Mouse (Mus musculus) kidney, embryonic 15.5 days (tissue): Measurements from ENCODE around the gene Capza1. TPM values are rescaled to one million over a fixed set of nuclear protein-coding genes. Genes with fewer than 3 reads are reported as not detected.
"Not testable (repeated sequence)": the region's sequence is repeated elsewhere in the genome, so short reads cannot be mapped to it uniquely, and the experiment has no call there.

Source experiments
- ATAC-seq: fragments of 200-750 bp; cut with Nextera tagmentation; replicated peaks from 2 replicates; pipeline ENCODE4 v1.8.0; 2017; ENCODE audit warnings: moderate TSS enrichment; ENCODE audit not compliant: low FRiP score
- H3K27ac ChIP-seq: fragments of 300-500 bp; sonication (generic); 2 replicates; pipeline ENCODE4 v1.5.1; 2015; ENCODE audit warnings: mild to moderate bottlenecking, inconsistent platforms
- H3K27me3 ChIP-seq: fragments of 300-500 bp; sonication (generic); 2 replicates; pipeline ENCODE4 v1.6.1; 2015; ENCODE audit warnings: inconsistent platforms
- H3K36me3 ChIP-seq: fragments of 300-500 bp; sonication (generic); 2 replicates; pipeline ENCODE4 v1.6.1; 2015; ENCODE audit warnings: inconsistent platforms
- H3K4me1 ChIP-seq: fragments of 300-500 bp; sonication (generic); 2 replicates; pipeline ENCODE4 v1.6.1; 2015; ENCODE audit warnings: inconsistent platforms
- H3K4me2 ChIP-seq: fragments of 300-500 bp; sonication (generic); 2 replicates; pipeline ENCODE4 v1.6.1; 2015; ENCODE audit warnings: moderate library complexity, mild to moderate bottlenecking, inconsistent platforms
- H3K4me3 ChIP-seq: fragments of 300-500 bp; sonication (generic); replicated peaks from 2 replicates; pipeline ENCODE4 v1.5.1; 2015; ENCODE audit warnings: mild to moderate bottlenecking, inconsistent platforms
- H3K9ac ChIP-seq: fragments of 300-500 bp; sonication (generic); 2 replicates; pipeline ENCODE4 v1.6.1; 2015; ENCODE audit warnings: mild to moderate bottlenecking, inconsistent platforms
- H3K9me3 ChIP-seq: fragments of 300-500 bp; sonication (generic); replicated peaks from 2 replicates; pipeline ENCODE4 v1.6.1; 2016; ENCODE audit warnings: inconsistent platforms
- WGBS: fragments of 180-500 bp; shearing (Covaris S2); methylation state at CpG from one replicate; pipeline ENCODE4 v1.1.7; 2015; ENCODE audit warnings: mixed read lengths; 5-methylcytosine and 5-hydroxymethylcytosine counted together
- polyA plus RNA-seq: library from polyadenylated mRNA; unstranded; fragments of >200 nt; fragmentation: Nextera tagmentation; extraction: Ambion mirVana; gene quantifications from 2 replicates; pipeline ENCODE4 v1.2.1, GENCODE M21; 2015

The Capza1 gene
- 180 and 190 TPM in 2 replicates for polyA plus RNA-seq

DNA sequence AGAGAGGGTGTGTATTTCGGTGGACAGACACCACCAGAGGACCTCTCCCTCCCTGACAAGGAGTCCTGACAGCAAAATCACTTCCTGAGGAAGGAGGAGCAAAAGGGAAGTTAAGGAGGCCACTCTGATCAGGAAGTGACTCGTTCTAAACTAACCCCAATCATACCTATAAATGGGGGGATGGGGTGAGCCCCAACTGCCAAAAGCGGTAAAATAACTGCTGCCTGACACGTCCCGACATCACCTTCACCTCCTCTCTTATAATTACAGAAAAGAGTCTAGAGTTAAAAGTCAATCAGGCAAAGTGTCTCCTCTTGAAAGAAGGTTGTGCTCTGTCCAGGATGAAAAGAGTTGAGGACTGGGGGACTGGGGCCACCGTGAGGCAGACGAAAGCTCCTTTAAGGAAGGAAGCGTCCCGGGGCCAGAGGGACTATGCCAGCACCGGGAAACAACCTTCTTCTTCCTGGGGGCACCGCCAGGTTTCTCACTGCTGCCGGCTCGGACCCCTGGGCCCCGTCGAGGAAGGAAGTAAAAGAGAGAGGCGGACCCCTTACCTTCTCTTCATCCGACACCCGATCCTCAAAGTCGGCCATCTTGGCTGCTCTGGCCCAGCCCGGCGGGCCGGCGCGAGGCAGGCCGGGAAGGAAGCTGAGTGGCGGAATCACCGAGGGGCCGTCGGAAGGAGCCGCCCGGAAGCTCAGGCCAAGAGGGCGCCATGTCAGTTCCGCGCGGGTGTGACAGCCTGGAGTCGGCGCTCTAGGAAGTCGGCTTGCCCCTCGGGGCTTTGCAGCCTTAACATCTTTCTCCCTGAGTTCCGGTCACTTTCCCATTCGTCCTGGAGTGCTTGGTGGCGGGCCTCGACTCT is at the start of gene Capza1, which contains the start of gene St7l:
Gene Capza1, minus strand, starts transcription at position 720 of the 865 bp plus-strand sequence.
Gene St7l, plus strand, starts transcription at position 220 of the 865 bp plus-strand sequence.
- H3K4me1 ChIP-seq, result peaks cover 34% of the 10 kb centered on the region
- peaks cover 10% of the 10 kb centered on the region for H3K36me3 ChIP-seq
- H3K27ac ChIP-seq, result peak within 1 kb of the TSS; percentile 99
- peak within 1 kb of the TSS; percentile 93 for H3K9ac ChIP-seq
- H3K27me3 ChIP-seq, result no peaks in the 10 kb centered on the region
- peak within 1 kb of the TSS; percentile 74 for H3K4me2 ChIP-seq
- H3K4me3 ChIP-seq, result peak within 1 kb of the TSS; percentile 89
- H3K9me3 ChIP-seq, result no peaks in the 10 kb centered on the region
- WGBS, result under 1% methylated on average over 43 of the region's 43 CpGs
- peak; percentile 98 for ATAC-seq

GRCm38 (mm10) chr3:104909195-104909594 is 44.9 kb upstream of the Capza1 start:
- no peak overlapping the region for H3K4me2 ChIP-seq
- H3K27me3 ChIP-seq, result no peaks in the 10 kb centered on the region
- H3K27ac ChIP-seq, result no peak overlapping the region
- H3K4me1 ChIP-seq, result 0 out of 2 replicates have a peak, but pooled peaks cover 3% of the 10 kb centered on the region
- no peak for ATAC-seq
- WGBS, result 94% methylated on average over 6 of the region's 6 CpGs
- no peak overlapping the region for H3K9ac ChIP-seq
- peaks cover 51% of the 10 kb centered on the region for H3K36me3 ChIP-seq
- no peak overlapping the region for H3K4me3 ChIP-seq
- no peaks in the 10 kb centered on the region for H3K9me3 ChIP-seq

DNA sequence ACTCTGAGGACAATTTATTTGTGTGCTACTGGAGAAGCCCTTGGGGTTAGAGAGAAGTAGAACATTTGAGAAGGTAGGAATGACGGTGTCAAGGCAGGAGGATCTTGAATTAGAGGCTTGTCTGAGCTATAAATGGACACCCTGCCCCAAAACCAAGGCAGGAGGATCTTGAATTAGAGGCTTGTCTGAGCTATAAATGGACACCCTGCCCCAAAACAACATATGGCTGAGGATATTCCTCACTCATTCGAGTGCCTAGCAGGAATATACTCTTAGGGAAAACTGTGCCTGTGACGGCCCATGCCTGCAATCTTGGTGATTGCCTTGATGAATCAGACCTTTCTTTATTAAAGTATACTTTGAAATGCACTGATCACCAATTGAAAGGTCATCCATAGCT is 41.7 kb upstream of the Capza1 start:
- WGBS, result 77% methylated on average over 3 of the region's 3 CpGs
- no peak overlapping the region for H3K4me2 ChIP-seq
- H3K27me3 ChIP-seq, result no peaks in the 10 kb centered on the region
- ATAC-seq, result no peak
- H3K4me3 ChIP-seq, result no peak overlapping the region
- no peak overlapping the region for H3K9ac ChIP-seq
- 0 out of 2 replicates have a peak, but pooled peaks cover 3% of the 10 kb centered on the region for H3K4me1 ChIP-seq
- H3K27ac ChIP-seq, result no peak overlapping the region
- no peaks in the 10 kb centered on the region for H3K9me3 ChIP-seq
- peaks cover 52% of the 10 kb centered on the region for H3K36me3 ChIP-seq

DNA sequence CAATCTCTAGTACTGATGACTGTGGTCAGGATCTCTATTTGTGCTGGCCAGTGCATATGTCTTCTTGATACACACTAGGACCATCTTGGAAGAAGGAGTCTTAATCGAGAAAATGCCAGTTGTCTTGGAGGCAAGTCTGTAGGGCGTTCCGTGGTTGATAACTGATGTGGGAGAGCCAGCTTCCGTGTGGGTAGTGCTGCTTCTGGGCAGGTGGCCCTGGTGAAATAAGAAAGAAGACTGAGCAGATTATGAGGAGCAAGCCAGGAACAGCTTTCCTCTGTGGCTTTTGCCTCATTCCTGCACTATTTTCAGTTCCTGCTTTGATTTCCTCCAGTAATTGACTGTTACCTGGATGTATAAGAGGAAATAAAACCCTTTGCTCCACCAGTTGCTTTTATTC is 41.1 kb upstream of the Capza1 start:
- peaks cover 48% of the 10 kb centered on the region for H3K36me3 ChIP-seq
- 0 out of 2 replicates have a peak, but pooled peaks cover 3% of the 10 kb centered on the region for H3K4me1 ChIP-seq
- no peaks in the 10 kb centered on the region for H3K9me3 ChIP-seq
- no peak overlapping the region for H3K4me3 ChIP-seq
- no peak for ATAC-seq
- no peak overlapping the region for H3K27ac ChIP-seq
- 91% methylated on average over 4 of the region's 4 CpGs for WGBS
- no peak overlapping the region for H3K9ac ChIP-seq
- no peaks in the 10 kb centered on the region for H3K27me3 ChIP-seq
- H3K4me2 ChIP-seq, result no peak overlapping the region

DNA sequence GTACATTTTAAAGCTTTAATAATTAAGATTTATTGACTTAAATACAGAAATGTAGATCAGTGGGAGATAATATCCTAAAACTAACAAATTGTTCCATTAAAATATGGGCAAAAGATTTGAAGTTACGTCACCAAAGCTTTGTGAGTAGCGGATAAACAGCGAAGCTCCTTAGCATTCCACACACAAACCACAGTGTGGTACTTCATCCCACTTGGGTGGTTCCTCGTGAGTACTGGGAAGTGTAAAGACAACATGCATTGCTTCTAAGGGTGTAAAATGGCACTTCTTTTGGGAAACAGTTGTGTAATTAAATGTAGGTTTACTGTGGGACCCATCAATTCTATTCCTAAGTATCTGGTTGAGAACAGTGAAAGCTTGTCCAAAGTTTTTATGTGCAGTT is 36.8 kb upstream of the Capza1 start:
- Histone ChIP-seq H3K4me3 (no peak overlapping the region), H3K9ac (no peak overlapping the region), H3K36me3 (peaks cover 56% of the 10 kb centered on the region), H3K4me1 (no peaks in the 10 kb centered on the region), H3K9me3 (no peaks in the 10 kb centered on the region), H3K27me3 (no peaks in the 10 kb centered on the region), H3K27ac (no peak overlapping the region), H3K4me2 (no peak overlapping the region)
- ATAC-seq, result no peak
- WGBS, result 86% methylated on average over 4 of the region's 4 CpGs

GRCm38 (mm10) chr3:104896141-104896540 is 31.8 kb upstream of the Capza1 start:
- no peak overlapping the region for H3K4me2 ChIP-seq
- H3K4me3 ChIP-seq, result no peak overlapping the region
- H3K9ac ChIP-seq, result no peak overlapping the region
- H3K4me1 ChIP-seq, result no peaks in the 10 kb centered on the region
- H3K36me3 ChIP-seq, result peaks cover 65% of the 10 kb centered on the region
- no peak overlapping the region for H3K27ac ChIP-seq
- no peaks in the 10 kb centered on the region for H3K9me3 ChIP-seq
- no peak for ATAC-seq
- whole genome bisulfite sequencing, result 76% methylated on average over 3 of the region's 3 CpGs
- no peaks in the 10 kb centered on the region for H3K27me3 ChIP-seq

DNA sequence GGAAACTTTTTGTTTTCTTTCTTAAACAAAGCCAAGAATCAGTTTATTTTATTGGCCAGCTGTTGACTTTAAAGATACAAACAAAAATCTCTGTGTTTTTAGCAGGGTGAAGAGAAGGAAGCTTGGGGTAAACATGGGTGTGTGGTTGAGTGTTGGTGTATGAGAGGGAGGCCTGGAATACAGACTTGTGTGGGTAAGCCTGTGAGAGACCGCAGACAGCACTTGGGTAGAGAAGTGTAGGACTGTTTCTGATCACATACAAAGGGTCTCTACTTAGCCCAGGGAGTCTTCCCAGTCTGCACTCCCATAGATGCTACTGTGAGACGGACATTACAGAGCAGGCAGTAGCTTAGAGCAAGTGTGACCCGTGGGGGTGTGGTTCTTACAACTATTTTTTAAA is 24.3 kb upstream of the Capza1 start:
- Histone ChIP-seq H3K4me2 (no peak overlapping the region), H3K4me1 (0 out of 2 replicates have a peak, but pooled peaks cover 3% of the 10 kb centered on the region), H3K9ac (no peak overlapping the region), H3K36me3 (peaks cover 67% of the 10 kb centered on the region), H3K9me3 (no peaks in the 10 kb centered on the region), H3K27me3 (no peaks in the 10 kb centered on the region), H3K4me3 (no peak overlapping the region), H3K27ac (no peak overlapping the region)
- 91% methylated on average over 3 of the region's 3 CpGs for WGBS
- no peak for ATAC-seq

DNA sequence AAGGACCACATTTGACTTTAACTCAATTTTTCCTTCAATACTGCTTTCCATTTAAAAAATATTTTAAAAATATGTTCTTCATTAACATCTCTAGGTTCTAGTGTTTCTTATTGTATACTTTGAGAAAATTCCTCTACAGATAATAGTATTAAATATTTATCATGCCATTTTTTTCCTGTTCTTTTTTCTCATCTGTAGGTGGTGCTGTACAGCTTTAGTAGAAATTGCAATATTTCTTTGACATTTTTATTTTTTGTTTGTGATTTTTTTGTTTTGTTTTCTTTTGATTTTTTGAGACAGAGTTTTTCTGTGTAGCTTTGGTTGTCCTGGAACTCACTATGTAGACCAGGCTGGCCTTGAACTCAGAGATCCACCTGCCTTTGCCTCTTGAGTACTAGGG is 5.3 kb upstream of the Capza1 start:
- H3K4me1 ChIP-seq, result peaks cover 9% of the 10 kb centered on the region
- H3K27me3 ChIP-seq, result no peaks in the 10 kb centered on the region
- no peak overlapping the region for H3K4me2 ChIP-seq
- H3K4me3 ChIP-seq, result no peak overlapping the region
- H3K9ac ChIP-seq, result no peak overlapping the region
- no peak overlapping the region for H3K27ac ChIP-seq
- ATAC-seq, result no peak
- peaks cover 60% of the 10 kb centered on the region for H3K36me3 ChIP-seq
- H3K9me3 ChIP-seq, result no peaks in the 10 kb centered on the region

DNA sequence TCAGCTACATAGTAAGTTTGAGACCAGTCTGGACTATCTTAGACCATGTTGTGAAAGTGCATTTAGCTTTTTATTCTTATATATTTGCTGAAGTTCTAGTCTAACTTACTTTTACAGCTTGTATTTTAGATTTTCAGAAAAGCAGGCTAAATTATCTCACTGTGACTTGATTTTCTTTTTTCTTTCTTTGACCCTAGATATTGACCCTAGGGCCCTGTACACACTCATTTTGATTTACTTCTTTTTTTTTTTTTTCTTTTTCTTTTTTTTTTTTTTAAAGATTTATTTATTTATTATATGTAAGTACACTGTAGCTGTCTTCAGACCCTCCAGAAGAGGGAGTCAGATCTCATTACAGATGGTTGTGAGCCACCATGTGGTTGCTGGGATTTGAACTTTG is 2.4 kb upstream of the Capza1 start:
- ATAC-seq, H3K9me3 ChIP-seq, H3K9ac ChIP-seq, H3K27ac ChIP-seq, H3K27me3 ChIP-seq: not testable (repeated sequence)
- H3K4me3 ChIP-seq, result peak overlapping the region; percentile 89; the same call in 1 of the 2 replicates
- H3K4me1 ChIP-seq, result peaks cover 26% of the 10 kb centered on the region
- H3K36me3 ChIP-seq, result peaks cover 31% of the 10 kb centered on the region
- H3K4me2 ChIP-seq, result peak overlapping the region; percentile 74; the same call in 1 of the 2 replicates

DNA sequence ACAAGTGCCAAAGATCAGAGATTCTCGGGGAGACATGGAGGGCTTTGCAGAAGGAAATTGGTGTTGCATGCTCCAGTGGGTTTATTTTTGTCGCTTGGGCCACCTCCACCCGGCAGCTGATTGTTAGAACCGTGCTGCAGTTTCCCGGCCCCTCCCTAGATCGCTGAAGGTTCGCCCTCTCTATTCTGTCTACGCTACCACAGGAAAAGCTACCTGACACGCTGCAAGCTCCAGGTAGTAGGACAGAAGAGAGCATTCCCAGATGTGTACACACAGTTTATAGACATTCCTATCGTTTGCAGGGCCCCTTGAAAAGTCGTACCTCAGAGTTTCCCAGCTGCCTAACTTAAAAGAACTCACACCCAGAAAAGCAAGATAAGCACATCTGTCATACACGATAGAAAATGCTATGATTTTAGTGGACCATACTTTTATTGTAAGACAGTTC is 1.1 kb upstream of the Capza1 start:
- WGBS, result 1% methylated on average over 12 of the region's 12 CpGs
- H3K27me3 ChIP-seq, result no peaks in the 10 kb centered on the region
- H3K27ac ChIP-seq, result peak overlapping the region; percentile 99
- peak overlapping the region; percentile 93 for H3K9ac ChIP-seq
- peak overlapping the region; percentile 89 for H3K4me3 ChIP-seq
- peaks cover 34% of the 10 kb centered on the region for H3K4me1 ChIP-seq
- peak; percentile 7; the same call in 1 of the 2 replicates for ATAC-seq
- no peaks in the 10 kb centered on the region for H3K9me3 ChIP-seq
- H3K36me3 ChIP-seq, result peaks cover 18% of the 10 kb centered on the region
- H3K4me2 ChIP-seq, result peak overlapping the region; percentile 74

DNA sequence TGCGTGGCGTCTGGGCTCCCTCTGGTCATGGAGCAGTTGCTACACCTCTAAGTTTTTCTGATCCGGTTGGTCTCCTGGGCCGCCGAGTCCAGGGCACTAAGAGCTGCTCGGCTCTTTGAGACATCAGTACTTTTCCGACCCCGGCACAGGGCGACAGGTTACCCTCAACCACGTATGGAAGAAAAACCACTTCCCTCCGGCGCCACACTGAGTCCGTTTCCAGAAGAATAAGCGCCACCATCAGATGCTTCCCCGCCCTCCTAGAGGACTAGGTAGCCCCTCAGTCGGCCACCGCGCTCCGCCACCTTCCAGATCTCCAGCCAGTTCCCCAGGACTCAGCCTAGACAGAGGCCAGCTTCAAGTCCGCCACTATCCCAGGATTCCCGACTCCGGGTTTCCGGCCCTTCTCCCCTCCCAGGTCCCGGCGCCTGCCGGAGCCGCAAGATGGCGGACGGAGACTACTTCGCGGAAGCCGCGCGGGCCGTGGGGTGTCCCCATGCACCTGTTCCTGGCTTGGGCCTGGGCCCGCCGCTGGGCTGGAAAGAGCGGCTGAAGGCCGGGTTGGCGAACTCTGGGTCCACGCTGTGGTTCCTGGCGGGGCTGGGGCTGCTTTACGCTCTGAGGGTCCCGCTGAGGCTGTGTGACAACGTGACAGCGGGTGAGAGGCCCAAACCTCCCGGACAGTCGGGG is 491 bp upstream of the Capza1 start:
- peaks cover 13% of the 10 kb centered on the region for H3K36me3 ChIP-seq
- H3K4me3 ChIP-seq, result peak overlapping the region; percentile 89
- under 1% methylated on average over 48 of the region's 48 CpGs for whole genome bisulfite sequencing
- H3K4me1 ChIP-seq, result peaks cover 34% of the 10 kb centered on the region
- peak overlapping the region; percentile 99 for H3K27ac ChIP-seq
- no peaks in the 10 kb centered on the region for H3K9me3 ChIP-seq
- no peaks in the 10 kb centered on the region for H3K27me3 ChIP-seq
- ATAC-seq, result peak; percentile 91
- H3K4me2 ChIP-seq, result peak overlapping the region; percentile 74
- peak overlapping the region; percentile 93 for H3K9ac ChIP-seq

- whole genome bisulfite sequencing, result 100% methylated on average over 1 of the region's 1 CpGs
- H3K9me3 ChIP-seq, result no peaks in the 10 kb centered on the region
- no peak overlapping the region for H3K27ac ChIP-seq
- no peak overlapping the region for H3K4me2 ChIP-seq
- no peaks in the 10 kb centered on the region for H3K27me3 ChIP-seq
- ATAC-seq, result no peak
- peaks cover 23% of the 10 kb centered on the region for H3K36me3 ChIP-seq
- peaks cover 25% of the 10 kb centered on the region for H3K4me1 ChIP-seq
- H3K9ac ChIP-seq, result no peak overlapping the region
- H3K4me3 ChIP-seq, result no peak overlapping the region
Observed at GRCm38 (mm10) chr3:104858560-104858959, 5.7 kb downstream of the Capza1 start.
